Mouse (Mus musculus) forebrain, embryonic 14.5 days (tissue): ENCODE measurements around the gene Slc16a3. TPM values are rescaled to one million over a fixed set of nuclear protein-coding genes. Genes with fewer than 3 reads are reported as not detected.

ENCODE experiments used
- polyA plus RNA-seq: library from polyadenylated mRNA; unstranded; fragments of >200 nt; fragmentation: Nextera tagmentation; extraction: Ambion mirVana; gene quantifications from 2 replicates; pipeline ENCODE4 v1.2.1, GENCODE M21; 2014

Slc16a3 gene
- polyA plus RNA-seq, 1 experiment from 2014 or later, result 5.6 TPM

Other genes starting within 250 kb of the Slc16a3 start
- 108 and 140 TPM in 2 replicates for gene Cenpx, start 234.7 kb upstream of the Slc16a3 start, polyA plus RNA-seq
- 39.0 and 59.5 TPM in 2 replicates for gene Lrrc45, start 234.6 kb upstream of the Slc16a3 start, polyA plus RNA-seq
- 110 and 119 TPM in 2 replicates for gene Rac3, start 227.0 kb upstream of the Slc16a3 start, polyA plus RNA-seq
- 11.2 and 13.7 TPM in 2 replicates for gene Dcxr, start 221.2 kb upstream of the Slc16a3 start, polyA plus RNA-seq
- gene Cbr2, start 216.4 kb upstream of the Slc16a3 start, polyA plus RNA-seq, result 0.98 and 1.1 TPM in 2 replicates
- gene Hmga1b, start 185.7 kb upstream of the Slc16a3 start, polyA plus RNA-seq, result 3.8 and 3.9 TPM in 2 replicates
- gene Rfng, start 164.3 kb upstream of the Slc16a3 start, polyA plus RNA-seq, result 39.4 and 64.8 TPM in 2 replicates
- 348 and 350 TPM in 2 replicates for gene Gps1, start 164.2 kb upstream of the Slc16a3 start, polyA plus RNA-seq
- gene Dus1l, start 152.1 kb upstream of the Slc16a3 start, polyA plus RNA-seq, result 53.5 and 58.6 TPM in 2 replicates
- 84.2 and 102 TPM in 2 replicates for gene Fasn, start 123.9 kb upstream of the Slc16a3 start, polyA plus RNA-seq
- gene Ccdc57, start 15.6 kb upstream of the Slc16a3 start, polyA plus RNA-seq, result 5.0 and 6.5 TPM in 2 replicates
- 51.5 and 59.6 TPM in 2 replicates for gene Csnk1d, start 42.9 kb downstream of the Slc16a3 start, polyA plus RNA-seq
- not detected in 2 replicates for gene Cd7, start 90.9 kb downstream of the Slc16a3 start, polyA plus RNA-seq
- gene Sectm1b, start 115.1 kb downstream of the Slc16a3 start, polyA plus RNA-seq, result not detected in 2 replicates
- gene Sectm1a, start 132.7 kb downstream of the Slc16a3 start, polyA plus RNA-seq, result 0.16 TPM in 1 of 2 replicates, not detected in the other
- not detected in 2 replicates for gene Tex19.2, start 170.2 kb downstream of the Slc16a3 start, polyA plus RNA-seq
- not detected in 2 replicates for gene Tex19.1, start 197.7 kb downstream of the Slc16a3 start, polyA plus RNA-seq
- gene Uts2r, start 211.8 kb downstream of the Slc16a3 start, polyA plus RNA-seq, result 0.12 TPM in 1 of 2 replicates, not detected in the other